Mouse (Mus musculus): ENCODE data around the gene Stx5a.

The Stx5a gene

DNA sequence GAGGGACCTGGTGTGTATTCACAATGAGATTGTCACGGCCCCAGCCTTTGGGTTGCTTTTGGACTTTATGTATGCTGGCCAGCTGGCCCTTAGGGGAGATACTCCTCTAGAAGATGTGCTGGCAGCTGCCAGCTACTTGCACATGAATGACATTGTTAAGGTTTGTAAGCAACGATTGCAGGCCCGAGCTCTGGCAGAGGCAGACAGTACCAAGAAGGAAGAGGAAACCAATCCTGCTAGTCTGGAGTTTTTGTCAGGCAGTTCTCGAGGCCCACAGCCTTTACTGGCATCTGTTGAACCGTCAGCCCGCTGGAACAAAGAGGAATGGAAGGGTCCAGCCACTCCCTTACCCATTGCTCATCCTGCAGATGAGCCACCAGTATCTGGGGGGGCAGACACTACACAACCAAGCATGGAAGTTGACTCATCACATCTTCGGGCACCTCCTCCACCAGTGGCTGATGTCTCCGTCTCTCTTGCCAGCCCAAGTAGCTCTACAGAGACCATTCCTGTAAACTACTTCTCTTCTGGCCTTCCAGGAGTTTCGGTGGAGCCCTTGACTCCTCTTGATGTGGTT, 62.1 kb downstream of the Stx5a start:
- no peak for DNase-seq

DNA sequence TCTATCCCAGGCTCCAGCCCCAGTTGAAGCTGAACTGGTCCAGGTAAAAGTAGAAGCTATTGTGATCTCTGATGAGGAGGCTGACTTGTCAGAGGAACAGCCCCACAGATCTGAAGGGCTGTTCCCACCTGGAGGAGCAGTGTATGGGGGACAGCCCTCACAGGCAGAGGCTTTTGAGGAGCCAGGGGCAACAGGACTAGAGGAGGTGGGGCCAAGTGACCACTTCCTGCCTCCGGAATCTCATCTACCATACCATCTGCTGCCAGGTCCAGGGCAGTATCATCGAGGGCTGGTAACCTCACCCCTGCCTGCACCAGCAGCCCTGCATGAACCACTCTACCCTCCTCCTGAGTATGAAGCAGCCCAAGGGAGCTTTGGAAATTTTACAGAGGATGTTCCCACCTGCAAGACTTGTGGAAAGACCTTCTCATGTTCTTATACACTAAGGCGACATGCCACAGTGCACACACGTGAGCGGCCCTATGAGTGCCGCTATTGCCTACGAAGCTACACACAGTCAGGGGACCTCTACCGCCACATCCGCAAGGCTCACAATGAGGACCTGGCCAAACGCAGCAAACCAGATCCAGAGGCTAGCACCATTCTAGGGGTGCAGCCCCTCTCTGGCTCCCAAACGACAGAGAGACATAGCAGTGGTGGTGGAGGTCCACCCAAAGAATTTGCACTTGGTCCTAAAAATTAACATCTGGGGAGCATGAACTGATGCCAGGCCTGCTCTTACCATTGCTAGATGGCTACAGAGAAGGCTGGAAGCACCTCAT, 62.9 kb downstream of the Stx5a start:
- no peak for DNase-seq
